Mouse (Mus musculus): ENCODE data around the gene Pramef12.
"Not testable (repeated sequence)": the region's sequence is repeated elsewhere in the genome, so short reads cannot be mapped to it uniquely, and the experiment has no call there.

Pramef12 gene

DNA sequence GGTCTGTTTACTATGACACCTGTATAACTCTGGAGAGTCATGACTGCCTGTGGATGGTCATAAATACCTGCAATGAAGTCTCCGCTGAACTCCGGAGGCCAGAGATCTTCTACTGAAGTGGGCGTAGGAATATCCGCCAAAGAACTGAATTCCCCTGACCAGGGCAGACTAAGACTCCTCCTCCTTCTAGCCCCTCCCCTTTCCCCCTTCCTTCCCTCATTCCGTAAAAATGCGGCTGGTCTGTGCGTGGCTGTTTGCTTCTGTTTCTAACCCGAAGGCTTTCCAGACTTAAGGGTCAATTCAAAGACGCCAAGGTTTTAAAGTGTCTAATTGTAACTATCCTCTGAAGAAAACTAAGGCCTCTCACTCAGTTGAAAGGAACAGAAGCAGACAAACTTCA, at the start of gene Pramef12:
Gene Pramef12 (minus strand): TSS at position 175 of the 400 bp plus-strand sequence.
- no peak for DNase-seq (ENCODE audit: low spot score in 2 of 2)

- no peak for DNase-seq (ENCODE audit: low spot score in 2 of 2)
Observed at GRCm38 (mm10) chr4:144453217-144453616, 45.0 kb upstream of the Pramef12 start, which contains the start of gene Gm9944. Gene Gm9944 (minus strand): TSS chr4:144453317.

- DNase-seq (ENCODE audit: low spot score in 2 of 2): no peak
Observed at GRCm38 (mm10) chr4:144448546-144448945, 40.3 kb upstream of the Pramef12 start.

- no peak for DNase-seq (ENCODE audit: low spot score in 2 of 2)
Observed at GRCm38 (mm10) chr4:144441582-144441981, 33.3 kb upstream of the Pramef12 start.

DNA sequence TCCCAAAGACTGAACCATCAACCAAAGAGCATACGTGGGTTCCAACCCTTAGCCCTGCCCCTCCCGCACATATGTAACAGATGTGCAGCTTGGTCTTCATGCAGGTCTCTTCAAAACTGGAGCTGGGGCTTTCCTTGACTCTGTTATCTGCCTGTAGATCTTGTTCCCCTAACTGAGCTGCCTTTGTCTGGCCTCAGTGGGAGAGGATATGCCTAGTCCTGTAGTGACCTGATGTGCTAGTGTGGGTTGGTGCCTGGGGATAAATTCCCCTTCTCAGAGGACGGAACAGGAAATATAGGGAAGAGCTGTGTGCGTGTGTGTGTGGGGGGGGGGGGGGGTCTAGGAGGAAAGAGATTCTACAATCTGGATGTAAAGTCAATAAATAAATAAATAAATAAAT, 32.8 kb upstream of the Pramef12 start:
- no peak for DNase-seq (ENCODE audit: low spot score in 2 of 2)

DNA sequence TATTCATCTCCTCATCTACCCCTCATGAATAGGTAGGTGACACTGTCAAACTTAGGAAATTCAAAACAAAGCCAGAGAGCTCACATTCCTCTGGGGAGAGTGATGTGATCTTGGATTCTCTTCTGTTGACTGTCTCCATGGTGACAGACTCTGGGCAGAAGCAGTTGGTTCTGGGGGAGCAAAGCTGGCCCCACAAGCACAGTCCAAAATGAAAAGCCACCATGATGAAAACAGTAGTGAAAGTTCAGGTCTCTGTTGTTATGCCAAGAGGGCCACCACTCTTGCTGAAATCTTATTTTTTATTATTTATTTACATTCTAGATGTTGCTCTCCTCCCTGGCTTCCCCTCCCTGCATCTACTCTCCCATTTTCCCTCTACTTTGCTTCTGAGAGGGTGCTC, 30.4 kb upstream of the Pramef12 start, which contains the start of gene 1700012P22Rik:
Gene 1700012P22Rik (minus strand): TSS at position 101 of the 400 bp plus-strand sequence.
- no peak for DNase-seq (ENCODE audit: low spot score in 2 of 2)

DNA sequence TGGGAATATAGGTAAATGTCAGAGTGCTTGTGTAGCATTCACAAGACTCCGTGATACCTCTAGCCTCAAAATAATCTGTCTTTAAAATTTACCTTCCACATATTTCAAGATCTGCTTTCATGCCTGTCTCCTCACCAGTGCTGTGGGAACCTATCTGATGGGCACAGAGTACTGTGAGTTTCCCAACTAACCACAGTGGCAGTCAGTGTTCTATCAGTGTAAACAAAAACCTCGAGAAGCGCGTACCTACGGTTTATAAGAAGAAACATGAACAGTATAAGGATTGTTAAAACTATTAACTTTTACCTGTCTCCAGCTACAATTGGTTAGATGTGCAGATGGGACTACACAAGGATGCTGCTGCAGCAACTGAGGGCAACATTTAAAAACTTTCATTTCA, 25.0 kb upstream of the Pramef12 start:
- DNase-seq (ENCODE audit: low spot score in 2 of 2): no peak

GRCm38 (mm10) chr4:144430723-144431122, 22.5 kb upstream of the Pramef12 start:
- no peak for DNase-seq (ENCODE audit: low spot score in 2 of 2)

GRCm38 (mm10) chr4:144428868-144429267, 20.6 kb upstream of the Pramef12 start:
- DNase-seq (ENCODE audit: low spot score in 2 of 2): no peak

DNA sequence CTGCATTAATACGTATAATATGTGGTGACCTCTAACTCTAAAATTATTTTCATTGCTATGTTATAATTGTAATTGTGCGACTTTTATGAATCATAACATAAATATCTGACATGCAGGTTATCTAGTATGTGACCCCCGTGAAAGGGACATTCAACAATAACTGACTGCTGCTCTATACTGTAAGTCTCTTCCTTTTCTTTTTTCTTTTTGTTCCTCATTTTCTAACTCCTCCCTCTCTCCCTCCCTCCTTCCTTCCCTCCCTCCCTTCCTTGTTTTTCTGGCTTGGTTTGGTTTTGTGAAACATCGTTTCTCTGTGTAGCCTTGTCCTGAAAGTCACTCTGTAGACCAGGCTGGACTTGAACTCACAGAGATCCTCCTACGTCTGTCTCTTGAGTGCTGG, 16.3 kb upstream of the Pramef12 start:
- DNase-seq (ENCODE audit: low spot score in 2 of 2): no peak

- DNase-seq (ENCODE audit: low spot score in 2 of 2): no peak
Observed at GRCm38 (mm10) chr4:144420644-144421043, 12.4 kb upstream of the Pramef12 start.

- no peak for DNase-seq (ENCODE audit: low spot score in 2 of 2)
Observed at GRCm38 (mm10) chr4:144406261-144406660, 2.0 kb downstream of the Pramef12 start.

GRCm38 (mm10) chr4:144404456-144405086, 3.7 kb downstream of the Pramef12 start:
- DNase-seq (ENCODE audit: low spot score in 2 of 2): no peak

DNA sequence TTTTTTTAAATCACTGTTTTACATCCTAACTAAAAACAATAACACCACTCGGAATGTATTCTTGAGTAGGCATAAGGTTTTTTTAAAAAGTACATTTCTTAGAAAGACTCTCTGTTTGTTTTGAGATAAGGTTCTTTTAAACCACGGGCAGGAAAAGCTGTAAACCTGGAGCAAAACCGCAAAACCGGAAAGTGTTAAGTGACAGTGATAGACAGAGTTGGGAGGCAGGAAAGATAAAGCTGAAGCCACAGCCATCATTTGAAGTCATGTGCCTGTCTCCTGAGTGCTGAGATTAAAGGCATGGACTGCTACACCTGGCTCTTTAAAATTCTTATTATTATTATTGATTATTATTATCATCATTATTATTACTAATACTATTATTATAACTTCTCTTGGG, 5.6 kb downstream of the Pramef12 start:
- DNase-seq (ENCODE audit: low spot score in 2 of 2): no peak

DNA sequence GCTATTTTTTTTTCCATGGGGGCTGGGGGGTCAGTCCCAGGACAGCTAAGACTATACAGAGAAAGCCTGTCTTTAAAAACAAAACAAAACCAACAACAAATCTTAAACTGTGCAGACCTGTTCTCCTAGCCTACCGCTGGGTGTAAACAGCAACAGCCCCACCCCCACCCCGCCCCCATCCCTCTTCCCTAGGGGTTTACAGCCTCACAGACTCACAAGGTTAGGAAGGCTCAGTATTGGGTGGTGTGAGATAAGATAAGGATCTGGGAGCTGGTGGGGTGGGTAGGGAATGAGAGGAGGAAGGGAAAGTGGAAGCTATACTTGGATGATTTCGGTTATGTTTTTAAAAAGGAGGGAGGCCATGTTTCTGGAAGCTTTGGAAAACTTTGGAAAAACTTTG, 11.9 kb downstream of the Pramef12 start:
- DNase-seq (ENCODE audit: low spot score in 2 of 2): no peak

- no peak for DNase-seq (ENCODE audit: low spot score in 2 of 2)
Observed at GRCm38 (mm10) chr4:144377911-144378310, 30.4 kb downstream of the Pramef12 start, which contains the start of gene Pramef20. Gene Pramef20 (minus strand): TSS chr4:144377933.

DNA sequence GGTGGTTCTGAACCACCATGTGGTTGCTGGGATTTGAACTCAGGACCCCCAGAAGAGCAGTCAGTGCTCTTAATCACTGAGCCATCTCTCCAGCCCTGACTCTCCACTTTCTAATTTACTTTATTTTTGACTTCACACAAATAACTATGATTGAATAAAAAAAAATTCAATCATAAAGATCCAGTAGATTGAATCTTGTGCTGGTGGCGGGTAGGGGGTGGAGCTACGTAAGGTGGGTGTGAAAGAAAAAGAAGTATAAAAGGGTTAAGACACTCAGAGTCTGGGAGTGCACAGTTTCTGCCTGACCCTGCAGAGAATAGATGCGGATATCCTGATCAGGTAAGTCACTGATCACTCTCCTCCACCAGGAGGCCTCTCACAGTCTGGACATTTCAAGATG, 50.6 kb downstream of the Pramef12 start, which contains the start of gene Gm13119:
Gene Gm13119 (plus strand): TSS at position 301 of the 400 bp plus-strand sequence.
- DNase-seq (ENCODE audit: low spot score in 2 of 2): not testable (repeated sequence)
